Mouse (Mus musculus) intestine, embryonic 15.5 days (tissue): Measurements from ENCODE around the gene Trmo. TPM values are rescaled to one million over a fixed set of nuclear protein-coding genes. Genes with fewer than 3 reads are reported as not detected.

ENCODE experiments used
- polyA plus RNA-seq: library from polyadenylated mRNA; unstranded; fragments of >200 nt; fragmentation: Nextera tagmentation; extraction: Ambion mirVana; gene quantifications from 2 replicates; pipeline ENCODE4 v1.2.1, GENCODE M21; 2015

Gene Trmo
- polyA plus RNA-seq, 1 experiment from 2014 or later = 11.2 TPM

Other genes with a start within 250 kb of the Trmo start
- 18.3 and 18.4 TPM in 2 replicates for gene Xpa, start 193.1 kb downstream of the Trmo start, polyA plus RNA-seq
- gene Foxe1, start 45.8 kb downstream of the Trmo start, polyA plus RNA-seq = not detected in 2 replicates
- gene Hemgn, start 24.1 kb upstream of the Trmo start, polyA plus RNA-seq = 4.8 and 6.4 TPM in 2 replicates
- 260 and 262 TPM in 2 replicates for gene Anp32b, start 61.5 kb upstream of the Trmo start, polyA plus RNA-seq
- 102 and 113 TPM in 2 replicates for gene Nans, start 99.8 kb upstream of the Trmo start, polyA plus RNA-seq
- 11.4 and 12.6 TPM in 2 replicates for gene Trim14, start 146.7 kb upstream of the Trmo start, polyA plus RNA-seq
- 66.0 and 68.3 TPM in 2 replicates for gene Coro2a, start 212.8 kb upstream of the Trmo start, polyA plus RNA-seq